Mouse (Mus musculus): ENCODE results near the gene Rgs1. TPM values are rescaled to one million over a fixed set of nuclear protein-coding genes. Genes with fewer than 3 reads are reported as not detected.

Gene Rgs1
- polyA plus RNA-seq, 1 experiment = 17.6 TPM

DNA sequence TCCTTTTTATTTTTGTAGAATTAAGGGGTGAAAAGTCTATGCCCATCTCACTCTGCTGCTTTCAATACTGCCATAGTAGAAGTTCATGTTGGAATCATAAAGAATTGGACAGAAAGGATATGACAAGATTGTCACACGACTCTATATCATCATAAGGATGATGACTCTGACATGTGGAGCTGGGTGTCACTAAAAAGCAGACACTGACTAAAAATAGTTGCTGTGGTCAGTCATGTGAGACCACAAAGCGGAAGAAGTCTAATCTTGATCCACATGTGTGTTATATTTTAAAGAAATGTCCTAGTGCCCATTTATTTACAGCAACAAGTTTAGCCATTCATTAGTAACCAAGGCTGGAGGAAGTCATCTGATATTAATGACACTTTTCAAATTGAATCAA is 48.5 kb downstream of the Rgs1 start:
- Histone ChIP-seq H3K4me3 (ENCODE audit: insufficient read depth, low read length) (no peak overlapping the region), H3K4me1 (ENCODE audit: control insufficient read depth, insufficient read depth, low read length) (peaks cover 38% of the 10 kb centered on the region)

GRCm38 (mm10) chr1:144199538-144199937 is 49.5 kb downstream of the Rgs1 start:
- H3K27ac ChIP-seq (ENCODE audit: insufficient read depth, low read depth, low read length) = peak overlapping the region; percentile 98

More for the DNA sequence above, 48.5 kb downstream of the Rgs1 start:
- TF ChIP-seq CTCF (IDR thresholded peaks at IDR 0.05; ENCODE audit: low read depth, low read length) = no peak
- peak overlapping the region; percentile 98 for H3K27ac ChIP-seq (ENCODE audit: insufficient read depth, low read depth, low read length)

DNA sequence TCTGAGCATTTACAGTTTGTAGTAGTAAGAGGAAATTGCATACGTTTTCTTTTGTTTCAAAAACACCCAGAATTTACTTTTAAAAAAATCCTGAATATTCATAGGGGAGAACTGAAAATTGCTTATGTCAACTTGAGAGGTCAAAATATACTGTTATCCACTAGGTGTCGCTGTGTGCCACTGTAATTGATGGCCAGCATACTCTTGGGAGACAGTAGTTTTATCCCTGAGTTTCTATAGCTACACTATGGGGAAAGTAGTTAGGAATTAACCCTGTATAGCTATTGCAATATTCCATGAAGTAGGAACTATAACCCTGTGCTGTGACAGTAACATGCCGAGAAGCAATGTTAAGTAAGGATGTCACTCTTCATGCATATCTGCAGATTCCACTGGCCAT is 51.4 kb downstream of the Rgs1 start:
- peak overlapping the region; percentile 3 for H3K27ac ChIP-seq (ENCODE audit: insufficient read depth, low read depth, low read length)
- no peak for TF ChIP-seq CTCF (IDR thresholded peaks at IDR 0.05; ENCODE audit: low read depth, low read length)
- H3K4me1 ChIP-seq (ENCODE audit: control insufficient read depth, insufficient read depth, low read length) = peaks cover 22% of the 10 kb centered on the region
- no peak overlapping the region for H3K4me3 ChIP-seq (ENCODE audit: insufficient read depth, low read length)

More at GRCm38 (mm10) chr1:144199538-144199937, 49.5 kb downstream of the Rgs1 start:
- H3K4me1 ChIP-seq (ENCODE audit: control insufficient read depth, insufficient read depth, low read length) = peaks cover 35% of the 10 kb centered on the region
- H3K4me3 ChIP-seq (ENCODE audit: insufficient read depth, low read length) = no peak overlapping the region
- TF ChIP-seq CTCF (IDR thresholded peaks at IDR 0.05; ENCODE audit: low read depth, low read length) (no peak), POLR2A (IDR thresholded peaks at IDR 0.05; ENCODE audit: borderline replicate concordance, low read depth, low read length) (no peak)

Other genes starting within 250 kb of the Rgs1 start
- 180 and 194 TPM in 2 replicates for gene Rgs2, start 245.1 kb downstream of the Rgs1 start, polyA plus RNA-seq (2012; ENCODE audit: insufficient read depth, insufficient read length, missing spikeins)
- gene Rgs13, start 71.9 kb downstream of the Rgs1 start, polyA plus RNA-seq (2012; ENCODE audit: insufficient read depth, insufficient read length, missing spikeins) = not detected in 2 replicates